Mouse (Mus musculus) gastrocnemius, adult 2 months (tissue): ENCODE measurements around the gene Nop10. TPM values are rescaled to one million over a fixed set of nuclear protein-coding genes. Genes with fewer than 3 reads are reported as not detected.
A peak's percentile ranks its signal among the peaks of the same experiment; 100 is the strongest.

ENCODE experiments used
- DNase-seq: peaks from one replicate; pipeline ENCODE4 v3.0.0; 2022
- H3K27ac ChIP-seq: fragments of 200-600 bp; 2 replicates; pipeline ENCODE4 v1.8.1; 2022; ENCODE audit warnings: mild to moderate bottlenecking
- H3K4me3 ChIP-seq: fragments of 200-600 bp; 2 replicates; pipeline ENCODE4 v1.8.1; 2022; ENCODE audit warnings: mild to moderate bottlenecking, moderate library complexity
- CTCF ChIP-seq: fragments of 200-600 bp; IDR thresholded peaks from 2 replicates; pipeline ENCODE4 v1.8.1; 2022; ENCODE audit warnings: antibody characterized with exemption, mild to moderate bottlenecking, moderate library complexity
- intact Hi-C: fragments of 180-260 bp; cut with DNase I; formaldehyde crosslinking; loops from one replicate; pipeline ENCODE4 v1.15.1; 2025
- total RNA-seq, 2 experiments: library from RNA; stranded (reverse); gene quantifications; 2 replicates each; pipeline ENCODE4 v1.2.3; 2021

Gene Nop10
- total RNA-seq, 2 experiments from 2014 or later: 51.6 to 64.3 TPM

DNA sequence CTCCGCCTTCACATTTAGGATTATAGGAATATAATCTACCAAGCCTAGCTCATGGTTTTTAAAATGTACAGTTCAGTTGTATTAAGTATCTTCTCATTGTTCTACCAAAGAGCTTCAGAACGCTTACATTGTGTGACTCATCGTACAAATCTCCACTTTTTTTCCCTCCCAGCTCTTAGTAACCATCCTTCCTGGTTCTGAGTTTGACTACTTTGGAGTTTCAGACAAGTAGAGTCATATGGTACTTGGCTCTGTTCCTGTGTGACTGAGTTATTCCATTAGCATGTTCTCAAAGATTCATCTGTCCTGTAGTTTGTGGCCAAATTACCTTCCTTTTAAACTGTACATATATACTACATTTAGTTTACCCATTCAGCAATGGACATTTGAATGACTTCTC is 46.9 kb downstream of the Nop10 start:
- DNase-seq: no peak
- H3K4me3 ChIP-seq: no peak overlapping the region
- no peak overlapping the region for H3K27ac ChIP-seq
- TF ChIP-seq CTCF: no peak
- intact Hi-C loops: no loop called here

DNA sequence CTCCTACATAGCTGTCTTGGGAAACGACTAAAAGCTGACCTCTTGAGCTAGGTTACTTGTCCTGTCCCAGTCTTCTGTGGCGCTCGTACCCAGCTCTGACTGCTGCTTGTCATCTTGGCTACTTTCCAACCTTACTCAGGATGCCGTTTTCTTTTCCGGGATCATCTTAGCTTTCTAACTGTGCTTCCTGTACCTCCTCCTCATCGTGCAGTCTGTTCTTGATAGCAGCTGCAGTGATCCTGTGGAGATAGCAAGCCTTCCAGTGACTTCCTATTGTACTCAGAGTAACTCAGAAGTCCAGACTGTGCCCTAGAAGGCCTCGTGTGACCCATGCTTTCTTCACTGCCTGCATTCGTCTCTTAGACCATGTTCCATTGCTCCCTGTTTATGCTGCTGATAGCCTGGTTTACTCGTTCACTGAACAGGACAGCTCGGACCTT is 47.5 kb downstream of the Nop10 start:
- H3K4me3 ChIP-seq: no peak overlapping the region
- H3K27ac ChIP-seq: 0 out of 2 replicates have a peak overlapping the region, but pooled peaks have one; percentile 9
- DNase-seq: no peak
- TF ChIP-seq CTCF: no peak
- intact Hi-C loops: no loop called here

Other genes with a start within 250 kb of the Nop10 start
- gene Olfr1310, start 249.2 kb upstream of the Nop10 start, total RNA-seq: not detected
- gene Olfr1311, start 237.5 kb upstream of the Nop10 start, total RNA-seq: not detected
- gene Olfr1312, start 211.7 kb upstream of the Nop10 start, total RNA-seq: not detected
- gene Olfr1313, start 184.1 kb upstream of the Nop10 start, total RNA-seq: not detected
- gene Olfr1314, start 165.1 kb upstream of the Nop10 start, total RNA-seq: not detected
- not detected for gene Olfr1315-ps1, start 146.5 kb upstream of the Nop10 start, total RNA-seq
- gene Olfr1316, start 126.9 kb upstream of the Nop10 start, total RNA-seq: not detected
- not detected for gene Olfr1317, start 121.6 kb upstream of the Nop10 start, total RNA-seq
- not detected for gene Olfr1318, start 107.7 kb upstream of the Nop10 start, total RNA-seq
- 1 to 10 TPM in 1 of 2 experiments, under 1 TPM in 1; 0.99 to 1.5 TPM for gene Lpcat4, start 22.5 kb upstream of the Nop10 start, total RNA-seq
- not detected for gene Nutm1, start 2.6 kb upstream of the Nop10 start, total RNA-seq
- gene Slc12a6, start 3.9 kb downstream of the Nop10 start, total RNA-seq: 10 to 100 TPM; 25.5 to 26.6 TPM
- 1 to 10 TPM in 1 of 2 experiments, under 1 TPM in 1; 0.71 to 1.8 TPM for gene Gm21985, start 4.4 kb downstream of the Nop10 start, total RNA-seq
- 10 to 100 TPM; 68.4 to 75.8 TPM for gene Emc4, start 106.1 kb downstream of the Nop10 start, total RNA-seq
- gene Katnbl1, start 117.3 kb downstream of the Nop10 start, total RNA-seq: 1 to 10 TPM; 2.1 to 3.2 TPM
- 10 to 100 TPM; 12.6 to 15.3 TPM for gene Emc7, start 193.1 kb downstream of the Nop10 start, total RNA-seq
- under 1 TPM in 1 of 2 experiments, not detected in 1; 0.20 TPM for gene Chrm5, start 218.8 kb downstream of the Nop10 start, total RNA-seq
- 10 to 100 TPM; 15.0 to 16.1 TPM for gene Aven, start 231.0 kb downstream of the Nop10 start, total RNA-seq